Mouse (Mus musculus): ENCODE results near the gene Olfr384. TPM values are rescaled to one million over a fixed set of nuclear protein-coding genes. Genes with fewer than 3 reads are reported as not detected.
"Not testable (repeated sequence)": the region's sequence is repeated elsewhere in the genome, so short reads cannot be mapped to it uniquely, and the experiment has no call there.

Gene Olfr384
- not detected in 2 replicates for polyA plus RNA-seq (2014; fragmentation: Nextera tagmentation; extraction: Ambion mirVana)

DNA sequence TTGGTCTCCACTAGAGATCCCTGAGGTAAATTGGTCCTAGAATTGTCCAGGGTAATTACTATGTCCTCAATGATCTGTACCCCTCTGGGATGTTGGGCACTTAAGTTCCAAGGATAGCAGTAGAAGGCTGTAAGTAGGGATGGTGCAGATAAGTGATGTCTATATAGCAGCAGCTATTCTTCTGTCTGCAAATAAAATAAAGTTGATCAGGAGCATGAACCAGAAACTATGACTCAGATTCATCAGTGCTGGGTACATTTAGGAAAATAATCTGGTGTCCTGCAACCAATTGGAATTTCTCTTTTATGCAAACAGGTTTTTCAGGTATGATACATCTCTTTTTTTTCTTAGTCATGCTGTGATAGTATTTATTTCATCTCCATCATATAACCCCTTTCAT, at the start of gene Olfr384:
Olfr384 (plus strand) TSS at position 301 of the 400 bp plus-strand sequence.
- H3K4me2 ChIP-seq: no peak within 1 kb of the TSS
- ATAC-seq (replicated peaks; ENCODE audit: low FRiP score): no peak
- DNase-seq (ENCODE audit: low spot score): no peak
- no peak within 1 kb of the TSS for H3K4me3 ChIP-seq (ENCODE audit: low read depth, low read length)
- no peak within 1 kb of the TSS for H3K27ac ChIP-seq (ENCODE audit: low read depth, low read length)
- H3K36me3 ChIP-seq (ENCODE audit: control insufficient read depth, insufficient read depth, low read length): no peaks in the 10 kb centered on the region
- H3K9ac ChIP-seq (ENCODE audit: low read depth, low read length): no peak within 1 kb of the TSS
- H3K4me1 ChIP-seq (replicated peaks; ENCODE audit: control insufficient read depth, insufficient read depth, low read length): no peaks in the 10 kb centered on the region
- H3K27me3 ChIP-seq (replicated peaks; ENCODE audit: control insufficient read depth, insufficient read depth, low read length): no peaks in the 10 kb centered on the region
- peaks cover 5% of the 10 kb centered on the region; the same call in 1 of the 2 replicates for H3K9me3 ChIP-seq (ENCODE audit: control insufficient read depth, low read length)

DNA sequence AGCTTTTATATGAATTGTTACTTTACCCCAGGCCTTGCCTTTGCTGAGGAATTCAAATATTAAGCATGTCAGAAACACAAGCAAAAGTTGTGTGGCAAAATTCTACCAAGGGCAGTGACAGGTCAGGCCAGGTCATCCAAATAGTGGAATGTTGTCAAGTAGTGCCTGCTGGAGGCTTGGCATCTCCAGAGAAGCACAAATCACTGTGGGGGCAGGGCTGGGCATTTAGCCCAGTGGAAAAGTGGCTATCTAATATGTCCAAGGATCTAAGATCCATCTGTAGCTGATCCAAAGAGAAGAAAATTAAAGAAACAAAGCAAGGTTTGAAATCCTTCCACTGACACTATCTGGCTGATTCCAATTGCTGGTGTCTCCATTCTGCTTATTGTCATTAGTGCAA, 18.5 kb upstream of the Olfr384 start:
- Histone ChIP-seq H3K9me3 (ENCODE audit: control insufficient read depth, low read length) (peaks cover 5% of the 10 kb centered on the region), H3K4me2 (no peak overlapping the region), H3K4me3 (ENCODE audit: low read depth, low read length) (no peak overlapping the region), H3K4me1 (replicated peaks; ENCODE audit: control insufficient read depth, insufficient read depth, low read length) (no peaks in the 10 kb centered on the region), H3K27ac (ENCODE audit: low read depth, low read length) (no peak overlapping the region), H3K27me3 (replicated peaks; ENCODE audit: control insufficient read depth, insufficient read depth, low read length) (no peaks in the 10 kb centered on the region), H3K9ac (ENCODE audit: low read depth, low read length) (no peak overlapping the region), H3K36me3 (ENCODE audit: control insufficient read depth, insufficient read depth, low read length) (no peaks in the 10 kb centered on the region)
- DNase-seq (ENCODE audit: low spot score) (no peak), ATAC-seq (replicated peaks; ENCODE audit: low FRiP score) (no peak)

DNA sequence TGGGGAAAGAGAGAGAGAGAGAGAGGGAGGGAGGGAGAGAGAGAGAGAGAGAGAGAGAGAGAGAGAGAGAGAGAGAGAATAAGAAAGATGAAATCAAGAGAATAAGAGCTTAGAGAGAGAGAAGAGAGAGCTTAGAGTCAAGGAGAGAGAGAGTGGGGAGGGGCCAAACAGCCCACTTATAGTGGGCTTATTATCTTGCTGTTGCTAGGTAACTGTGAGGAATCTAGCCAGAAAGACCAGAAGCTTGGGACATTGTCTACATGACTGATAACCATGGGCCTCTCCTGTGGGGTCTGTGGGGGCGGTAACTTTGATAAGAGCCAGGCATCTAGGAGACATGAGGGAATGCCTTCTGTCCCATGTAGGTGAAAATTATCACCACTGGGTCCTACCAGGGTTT, 15.2 kb upstream of the Olfr384 start:
- not testable (repeated sequence) for H3K27ac ChIP-seq (ENCODE audit: low read depth, low read length)
- ATAC-seq (replicated peaks; ENCODE audit: low FRiP score): peak; percentile 76

DNA sequence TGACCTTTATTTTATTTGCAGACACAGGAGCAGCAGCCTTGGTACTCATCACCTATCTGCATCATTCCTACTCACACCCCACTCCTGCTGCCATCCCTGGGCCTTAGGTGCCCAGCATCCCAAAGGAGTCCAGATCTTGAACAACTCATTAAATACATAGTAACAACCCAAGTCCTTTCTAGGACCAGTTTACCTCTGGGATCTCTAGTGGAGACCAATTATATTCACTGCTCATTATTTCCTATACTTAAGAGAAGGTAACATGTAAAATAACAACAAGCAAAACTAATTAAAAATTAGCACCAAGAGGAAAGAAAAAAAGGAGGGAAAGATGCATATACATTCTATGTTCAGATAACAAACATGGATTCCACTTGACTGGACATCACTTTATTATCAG, 5.5 kb upstream of the Olfr384 start, which contains the start of gene Olfr385:
Olfr385 (minus strand) TSS at position 101 of the 400 bp plus-strand sequence.
- Histone ChIP-seq H3K4me1 (replicated peaks; ENCODE audit: control insufficient read depth, insufficient read depth, low read length) (no peaks in the 10 kb centered on the region), H3K4me3 (ENCODE audit: low read depth, low read length) (no peak within 1 kb of the TSS), H3K9ac (ENCODE audit: low read depth, low read length) (no peak within 1 kb of the TSS), H3K27ac (ENCODE audit: low read depth, low read length) (no peak within 1 kb of the TSS), H3K4me2 (no peak within 1 kb of the TSS), H3K27me3 (replicated peaks; ENCODE audit: control insufficient read depth, insufficient read depth, low read length) (no peaks in the 10 kb centered on the region), H3K9me3 (ENCODE audit: control insufficient read depth, low read length) (0 out of 2 replicates have a peak, but pooled peaks cover 2% of the 10 kb centered on the region), H3K36me3 (ENCODE audit: control insufficient read depth, insufficient read depth, low read length) (no peaks in the 10 kb centered on the region)
- DNase-seq (ENCODE audit: low spot score) (no peak), ATAC-seq (replicated peaks; ENCODE audit: low FRiP score) (no peak)

More for the DNA sequence above, 15.2 kb upstream of the Olfr384 start:
- H3K9me3 ChIP-seq (ENCODE audit: control insufficient read depth, low read length); H3K27me3 ChIP-seq (replicated peaks; ENCODE audit: control insufficient read depth, insufficient read depth, low read length); H3K4me1 ChIP-seq (replicated peaks; ENCODE audit: control insufficient read depth, insufficient read depth, low read length); H3K4me3 ChIP-seq (ENCODE audit: low read depth, low read length); H3K36me3 ChIP-seq (ENCODE audit: control insufficient read depth, insufficient read depth, low read length); H3K9ac ChIP-seq (ENCODE audit: low read depth, low read length); DNase-seq (ENCODE audit: low spot score); H3K4me2 ChIP-seq: not testable (repeated sequence)
- 56% methylated on average over 1 of the region's 1 CpGs for WGBS

Other genes with a start within 250 kb of the Olfr384 start
- gene Olfr20, start 247.8 kb upstream of the Olfr384 start, polyA plus RNA-seq (2014; fragmentation: Nextera tagmentation; extraction: Ambion mirVana): 0.16 TPM in 1 of 2 replicates, not detected in the other
- not detected in 2 replicates for gene Olfr376, start 227.3 kb upstream of the Olfr384 start, polyA plus RNA-seq (2014; fragmentation: Nextera tagmentation; extraction: Ambion mirVana)
- not detected in 2 replicates for gene Olfr1, start 199.0 kb upstream of the Olfr384 start, polyA plus RNA-seq (2014; fragmentation: Nextera tagmentation; extraction: Ambion mirVana)
- gene Olfr378, start 170.1 kb upstream of the Olfr384 start, polyA plus RNA-seq (2014; fragmentation: Nextera tagmentation; extraction: Ambion mirVana): not detected in 2 replicates
- not detected in 2 replicates for gene Olfr380, start 141.1 kb upstream of the Olfr384 start, polyA plus RNA-seq (2014; fragmentation: Nextera tagmentation; extraction: Ambion mirVana)
- not detected in 2 replicates for gene Olfr381, start 107.0 kb upstream of the Olfr384 start, polyA plus RNA-seq (2014; fragmentation: Nextera tagmentation; extraction: Ambion mirVana)
- not detected in 2 replicates for gene Olfr382, start 81.4 kb upstream of the Olfr384 start, polyA plus RNA-seq (2014; fragmentation: Nextera tagmentation; extraction: Ambion mirVana)
- not detected in 2 replicates for gene Olfr385, start 5.6 kb upstream of the Olfr384 start, polyA plus RNA-seq (2014; fragmentation: Nextera tagmentation; extraction: Ambion mirVana)
- gene Zfp735, start 90.2 kb downstream of the Olfr384 start, polyA plus RNA-seq (2014; fragmentation: Nextera tagmentation; extraction: Ambion mirVana): not detected in 2 replicates
- not detected in 2 replicates for gene Olfr389, start 182.1 kb downstream of the Olfr384 start, polyA plus RNA-seq (2014; fragmentation: Nextera tagmentation; extraction: Ambion mirVana)
- gene Olfr390, start 184.4 kb downstream of the Olfr384 start, polyA plus RNA-seq (2014; fragmentation: Nextera tagmentation; extraction: Ambion mirVana): not detected in 2 replicates
- not detected in 2 replicates for gene Olfr391-ps, start 204.5 kb downstream of the Olfr384 start, polyA plus RNA-seq (2014; fragmentation: Nextera tagmentation; extraction: Ambion mirVana)
- gene Olfr392, start 218.5 kb downstream of the Olfr384 start, polyA plus RNA-seq (2014; fragmentation: Nextera tagmentation; extraction: Ambion mirVana): not detected in 2 replicates